Mouse (Mus musculus) cerebellum, adult 9-11 months (tissue): ENCODE data around the gene Dpp10.

Source experiments
- DNase-seq: peaks from one replicate; pipeline ENCODE4 v3.0.0; 2022

Dpp10 gene

DNA sequence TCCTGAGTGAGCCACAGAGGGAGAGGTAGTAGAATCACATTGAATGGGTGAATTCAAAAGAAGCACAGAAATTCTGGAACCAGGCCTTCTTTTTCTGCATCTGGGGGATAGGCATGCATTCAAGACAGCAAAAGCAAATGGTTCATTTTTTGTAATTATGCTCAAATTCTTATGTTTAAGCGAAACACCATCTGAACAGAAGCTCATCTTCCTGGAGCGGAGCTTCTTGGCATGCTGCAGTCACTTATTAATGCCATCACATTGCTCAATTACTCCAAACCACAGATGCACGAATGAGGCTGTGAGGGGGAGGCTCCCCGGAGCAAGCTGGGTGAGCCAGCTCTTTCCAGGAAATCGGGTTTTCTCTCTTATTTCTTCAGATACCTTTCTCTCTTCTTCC, 142.7 kb downstream of the Dpp10 start:
- DNase-seq = peak; percentile 16

DNA sequence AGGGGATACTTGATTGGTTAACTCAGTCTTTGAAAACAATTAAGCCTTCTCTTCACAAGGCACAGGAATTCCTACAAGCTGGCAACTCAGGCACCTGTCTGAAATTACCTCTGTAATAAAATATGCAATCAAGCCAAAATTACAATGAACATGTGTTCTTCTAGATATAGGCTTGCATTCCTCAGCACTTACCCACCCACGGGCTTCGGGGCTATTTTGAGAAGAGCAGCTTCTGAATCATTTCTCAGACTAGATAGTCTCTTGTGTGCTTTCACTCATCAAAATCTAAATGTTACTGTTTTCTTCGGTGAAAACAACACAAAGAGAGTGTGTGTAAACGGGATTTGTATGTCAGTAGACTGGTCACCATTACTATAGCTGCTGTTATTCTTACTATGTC, 144.1 kb downstream of the Dpp10 start:
- no peak for DNase-seq

DNA sequence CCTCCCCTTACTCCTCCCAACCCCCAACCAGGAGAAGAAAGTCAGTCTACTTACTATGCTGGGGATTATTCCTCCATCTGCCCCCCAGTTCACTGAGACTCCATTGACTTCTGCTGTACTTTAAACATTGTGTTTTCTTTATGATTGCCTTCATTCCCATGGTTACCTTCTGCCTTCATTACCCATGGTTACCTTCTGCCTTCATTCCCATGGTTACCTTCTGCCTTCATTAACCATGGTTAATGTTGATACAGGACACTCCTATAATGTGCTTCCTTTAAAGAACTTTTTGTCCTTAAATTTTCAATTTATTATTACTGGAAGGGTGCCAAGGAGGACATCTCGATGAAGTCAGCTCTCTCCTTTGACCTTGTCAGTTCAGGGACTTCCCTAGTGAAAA, 158.1 kb downstream of the Dpp10 start:
- DNase-seq = no peak

DNA sequence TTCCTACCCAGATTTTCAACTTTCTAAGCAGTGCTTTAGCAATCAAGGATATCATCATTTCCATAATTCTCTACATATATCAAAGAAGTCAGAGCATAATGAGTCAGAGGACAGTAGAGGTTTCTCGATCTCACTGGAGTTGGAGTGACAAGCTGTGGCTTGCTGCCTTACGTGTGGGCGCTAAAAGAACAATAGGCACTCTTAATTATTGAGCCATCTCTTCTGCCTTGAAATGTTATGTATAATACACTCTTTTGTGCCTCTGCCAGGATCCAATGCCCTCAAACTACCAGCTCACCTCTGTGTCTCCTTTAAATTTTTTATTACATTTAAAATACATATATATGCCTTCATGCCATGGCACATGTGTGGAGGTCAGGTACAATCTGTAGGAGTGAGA, 198.5 kb downstream of the Dpp10 start:
- DNase-seq = no peak

DNA sequence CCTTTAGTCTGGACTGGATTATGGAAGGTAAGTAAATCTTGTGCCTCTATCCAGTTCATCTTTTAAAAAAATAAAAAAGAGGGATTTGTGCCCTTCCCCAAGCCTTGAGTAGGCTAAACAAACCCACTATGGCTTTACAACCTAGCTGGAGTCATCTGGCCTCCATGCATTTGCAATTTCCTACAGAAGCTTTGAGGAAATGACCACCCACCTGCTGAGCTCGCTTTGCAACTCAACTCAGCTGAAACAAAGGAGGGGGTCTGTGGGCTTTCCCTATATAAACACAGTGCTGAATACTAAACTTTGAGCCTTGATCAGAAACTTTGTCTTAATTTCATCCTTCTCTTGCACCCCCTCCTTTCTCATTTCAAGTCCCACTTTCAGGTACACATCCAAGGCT, 244.2 kb downstream of the Dpp10 start:
- DNase-seq = no peak

DNA sequence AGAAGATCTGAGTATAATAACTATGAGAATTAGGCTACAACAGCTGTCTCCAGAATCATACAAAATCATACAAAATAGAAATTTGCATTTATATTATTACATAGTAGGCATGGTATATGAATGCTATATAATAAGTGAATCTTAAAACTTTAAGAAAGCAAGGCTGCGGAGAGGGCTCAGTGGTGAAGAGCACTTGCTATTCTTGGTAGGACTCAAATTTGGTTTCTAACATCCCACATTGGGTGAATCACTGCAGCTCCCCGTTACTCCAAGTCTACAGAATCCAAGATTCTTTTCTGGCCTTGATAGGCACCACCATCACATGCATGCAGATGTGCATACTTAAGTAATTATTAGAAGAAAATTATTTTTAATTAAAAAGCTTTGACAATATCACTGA, 279.8 kb downstream of the Dpp10 start:
- no peak for DNase-seq

DNA sequence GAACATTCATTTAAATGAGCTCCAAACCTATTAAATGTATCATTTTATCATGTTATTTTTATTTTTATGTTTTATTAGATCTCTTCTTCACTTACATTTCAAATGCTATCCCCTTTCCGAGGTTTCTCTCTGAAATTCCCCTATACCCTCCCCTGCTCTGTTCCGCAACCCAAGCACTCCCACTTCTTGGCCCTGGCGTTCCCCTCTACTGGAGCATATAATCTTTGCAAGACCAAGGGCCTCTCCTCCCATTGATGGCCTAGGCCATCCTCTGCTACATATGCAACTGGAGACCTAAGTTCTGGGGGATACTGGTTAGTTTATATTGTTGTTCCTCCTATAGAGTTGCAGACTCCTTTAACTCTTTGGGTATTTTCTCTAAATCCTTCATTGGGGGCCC, 283.1 kb downstream of the Dpp10 start:
- no peak for DNase-seq

DNA sequence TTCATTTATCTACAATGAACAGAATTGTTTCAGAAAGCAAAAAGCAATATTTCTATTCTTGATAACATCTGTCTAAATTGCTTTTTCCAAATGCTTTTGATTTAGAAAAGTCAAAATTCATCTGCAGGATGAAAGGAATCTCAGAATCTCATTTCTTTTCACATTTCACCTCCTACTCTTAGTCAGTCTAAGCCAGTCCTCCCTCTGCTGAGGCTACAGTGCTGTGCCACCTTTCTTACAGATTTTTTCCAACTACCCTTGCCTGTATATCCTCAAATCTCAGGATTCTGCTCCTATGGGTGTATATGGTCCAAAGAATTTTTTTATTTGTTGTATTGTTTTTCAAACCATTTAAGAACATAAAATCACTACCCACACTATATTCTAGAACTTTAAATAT, 289.3 kb downstream of the Dpp10 start:
- DNase-seq = no peak

DNA sequence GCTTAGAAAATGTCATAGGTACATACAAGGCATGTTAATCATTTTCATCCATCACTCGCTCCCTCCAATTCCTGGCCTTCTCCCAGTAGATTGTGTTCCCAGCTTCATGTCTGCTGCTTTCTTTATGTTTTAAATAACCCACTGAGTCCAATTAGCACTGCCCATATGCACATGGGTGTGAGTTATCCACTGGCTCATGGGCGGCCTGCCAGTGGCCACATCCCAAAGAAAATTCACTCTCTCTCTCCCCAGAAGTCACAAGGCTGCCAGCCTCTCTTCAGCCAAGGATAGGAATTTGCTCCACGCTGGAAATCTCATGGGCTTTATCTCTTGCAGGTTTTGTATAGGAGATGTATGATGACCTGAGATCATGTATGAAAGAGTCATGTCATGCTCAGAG, 338.1 kb downstream of the Dpp10 start:
- DNase-seq = peak; percentile 21

DNA sequence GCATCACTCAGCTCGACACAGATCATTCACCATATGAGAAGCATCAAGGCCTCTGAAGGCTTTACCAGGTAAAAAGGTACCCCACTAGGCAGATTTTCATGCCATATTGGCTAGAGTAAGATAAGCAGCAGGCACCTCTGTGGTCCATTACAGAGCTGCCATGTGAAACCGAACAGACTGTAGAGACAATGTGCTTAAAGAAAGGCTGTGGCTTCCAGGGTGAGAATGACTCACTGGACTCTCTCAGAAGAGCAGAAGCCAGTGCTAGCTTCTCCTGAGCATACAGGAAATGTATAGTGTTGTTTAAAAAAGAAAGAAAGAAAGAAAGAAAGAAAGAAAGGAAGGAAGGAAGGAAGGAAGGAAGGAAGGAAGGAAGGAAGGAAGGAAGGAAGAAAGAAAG, 386.9 kb downstream of the Dpp10 start:
- DNase-seq = peak; percentile 4

DNA sequence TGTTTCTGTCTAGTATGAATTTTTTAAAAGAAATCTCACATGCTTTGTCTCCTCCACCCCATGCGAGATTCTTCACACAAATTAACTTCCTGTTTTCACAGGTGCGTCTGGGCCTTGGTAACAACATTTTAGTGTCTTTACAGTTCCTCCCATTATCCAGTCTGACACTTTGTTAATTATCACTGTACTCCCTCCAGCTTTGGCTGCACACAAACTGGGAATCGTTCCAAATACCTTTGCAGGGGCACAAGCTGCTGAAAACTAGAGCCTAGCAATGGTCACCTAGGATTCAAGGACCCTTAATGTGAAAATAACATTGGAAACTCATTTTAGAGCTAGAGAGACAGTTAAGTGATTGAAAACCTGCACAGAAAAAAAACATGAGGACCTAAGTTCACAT, 388.8 kb downstream of the Dpp10 start:
- peak; percentile 5 for DNase-seq

DNA sequence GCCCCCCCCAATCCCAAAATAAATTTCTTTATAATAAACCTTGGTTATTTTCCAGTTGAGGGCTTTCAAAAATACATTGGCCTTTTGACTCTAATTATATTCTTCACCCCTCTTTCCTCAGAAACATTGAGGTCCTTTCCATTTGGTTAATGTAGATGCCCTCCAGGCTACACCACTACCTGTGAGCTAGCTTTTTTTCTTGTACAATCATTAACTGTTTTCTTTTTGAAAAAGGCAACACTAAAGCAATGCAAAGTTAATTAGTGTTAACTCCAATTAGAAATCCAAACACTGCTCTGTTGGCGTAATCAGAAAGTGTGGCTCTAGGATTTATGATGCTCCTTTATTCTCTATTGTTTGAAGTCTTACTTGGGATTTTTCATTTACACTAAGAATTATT, 407.5 kb downstream of the Dpp10 start:
- DNase-seq = no peak

DNA sequence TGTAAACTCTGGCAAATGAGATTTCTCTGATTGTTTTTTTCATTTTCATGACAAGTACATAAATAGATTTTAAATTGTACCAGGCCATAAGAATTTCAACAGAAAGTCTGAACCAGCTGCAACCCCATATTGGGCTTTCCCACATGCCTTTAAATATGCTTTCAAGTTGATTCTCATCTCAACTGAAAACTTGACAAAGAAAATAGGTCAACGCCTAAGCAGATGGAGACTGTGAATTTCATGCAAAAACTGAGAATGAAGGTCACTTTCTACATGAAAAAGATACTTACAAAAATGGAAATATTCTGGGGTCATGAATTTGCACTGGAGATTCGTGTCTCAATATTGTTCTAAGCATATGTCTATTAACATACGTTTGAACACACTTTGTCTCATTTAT, 417.1 kb downstream of the Dpp10 start:
- no peak for DNase-seq

DNA sequence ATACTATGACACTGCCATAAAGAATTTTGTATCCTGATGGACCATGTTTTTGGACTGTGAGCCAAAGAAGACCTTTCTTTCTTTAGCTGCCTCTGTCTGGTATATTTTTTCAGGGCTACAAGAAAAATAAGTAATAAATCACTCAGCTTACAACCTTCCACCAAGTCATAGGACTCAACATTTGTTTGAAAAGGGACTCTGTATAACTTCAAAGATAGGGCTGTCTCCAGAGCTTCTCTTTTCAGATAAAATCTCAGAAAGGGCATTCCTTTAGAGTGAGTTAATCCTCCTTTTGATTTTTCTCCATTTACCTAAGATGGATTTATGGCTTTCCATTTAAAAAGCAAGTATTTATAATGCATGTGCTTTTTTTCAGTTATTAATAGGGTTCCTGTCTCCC, 460.5 kb downstream of the Dpp10 start:
- no peak for DNase-seq

DNA sequence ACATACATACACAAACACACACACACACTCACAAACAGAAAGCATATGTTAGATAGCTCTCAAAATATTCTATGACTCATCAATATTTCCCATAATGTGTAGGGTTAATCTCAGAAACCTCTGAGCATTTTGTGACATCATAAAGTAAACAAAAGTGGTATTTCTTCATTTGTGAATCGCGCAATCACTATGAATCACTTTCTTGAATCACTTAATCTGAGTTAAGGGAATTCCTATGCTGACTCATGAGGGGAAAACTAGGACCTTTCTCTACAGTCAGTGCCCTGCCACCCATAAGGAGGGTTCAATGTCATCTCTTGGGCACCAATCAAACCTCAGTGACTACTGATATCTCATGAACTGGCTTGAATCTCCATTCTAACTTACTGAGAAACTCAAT, 465.2 kb downstream of the Dpp10 start:
- no peak for DNase-seq

DNA sequence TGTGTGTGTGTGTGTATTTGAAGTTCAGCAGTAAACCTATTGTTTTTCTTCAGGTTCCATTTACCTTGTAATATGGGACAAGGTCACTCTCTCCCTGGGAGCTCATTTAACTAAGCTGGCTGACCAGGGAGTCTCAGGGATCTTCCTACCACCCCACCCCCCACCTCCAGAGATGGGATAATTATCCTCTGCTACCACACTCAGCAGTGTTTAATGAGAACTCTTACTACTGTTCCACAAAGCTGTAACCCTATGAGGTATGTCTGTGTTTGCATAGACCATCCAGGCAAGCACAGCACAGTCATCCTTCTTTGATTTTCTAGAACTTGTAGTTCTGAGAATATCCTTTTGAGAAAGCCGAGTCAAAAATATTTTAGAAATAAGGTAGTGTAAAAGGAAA, 471.6 kb downstream of the Dpp10 start:
- no peak for DNase-seq

DNA sequence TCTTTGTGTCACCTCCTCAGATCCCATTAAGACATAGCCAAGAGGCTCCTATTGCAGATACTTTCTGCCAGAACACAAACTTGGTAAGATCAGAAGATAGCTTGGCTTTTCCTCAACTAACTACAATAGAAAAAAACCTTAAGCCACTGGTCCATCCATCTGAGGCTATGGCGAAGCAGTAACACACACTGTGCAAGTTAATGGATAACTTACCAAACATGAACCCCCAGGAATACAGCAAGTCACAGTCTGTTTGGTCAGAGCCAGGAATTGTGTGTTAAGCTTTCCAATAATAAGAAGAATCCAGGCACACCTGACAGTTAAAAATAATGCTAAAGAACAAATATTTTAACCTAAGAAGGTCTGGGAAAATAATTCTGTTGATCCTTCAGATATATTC, 502.9 kb downstream of the Dpp10 start:
- no peak for DNase-seq

DNA sequence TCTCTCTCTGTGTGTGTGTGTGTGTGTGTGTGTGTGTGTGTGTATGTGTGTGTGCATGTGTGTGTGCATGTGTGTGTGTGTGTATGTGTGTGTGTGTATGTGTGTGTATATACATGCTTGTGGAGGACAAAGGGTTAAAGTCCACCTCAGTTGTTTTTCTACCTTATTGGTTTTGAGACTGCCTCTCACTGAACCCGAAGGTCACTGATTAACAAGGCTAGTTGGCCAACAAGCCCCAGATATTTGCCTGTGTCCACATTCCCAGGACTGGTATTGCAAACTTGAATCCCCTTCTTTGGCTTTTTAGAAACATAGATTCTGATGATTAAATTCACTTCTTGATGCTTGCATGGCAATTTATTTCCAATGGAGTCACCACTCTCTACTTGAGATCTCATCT, 577.6 kb downstream of the Dpp10 start:
- no peak for DNase-seq

DNA sequence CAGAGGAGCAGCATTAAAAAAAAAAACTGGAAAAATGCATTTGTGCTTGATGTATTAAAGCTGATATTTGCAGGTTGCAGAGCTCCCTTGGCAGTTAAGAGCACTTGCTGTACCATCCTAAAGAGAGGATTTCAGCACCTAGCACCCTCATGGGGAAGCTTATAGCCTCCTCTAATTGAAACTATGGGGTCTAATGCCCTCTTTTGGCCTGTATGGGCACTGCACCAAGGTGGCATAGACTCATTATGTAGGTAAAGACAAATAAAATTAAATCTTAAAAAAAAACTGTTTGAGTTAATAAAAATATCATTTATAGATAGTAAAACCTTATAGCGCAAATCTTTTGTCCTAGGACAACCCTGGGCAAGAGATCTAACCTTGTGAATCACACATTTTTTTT, 631.2 kb downstream of the Dpp10 start:
- DNase-seq = no peak

DNA sequence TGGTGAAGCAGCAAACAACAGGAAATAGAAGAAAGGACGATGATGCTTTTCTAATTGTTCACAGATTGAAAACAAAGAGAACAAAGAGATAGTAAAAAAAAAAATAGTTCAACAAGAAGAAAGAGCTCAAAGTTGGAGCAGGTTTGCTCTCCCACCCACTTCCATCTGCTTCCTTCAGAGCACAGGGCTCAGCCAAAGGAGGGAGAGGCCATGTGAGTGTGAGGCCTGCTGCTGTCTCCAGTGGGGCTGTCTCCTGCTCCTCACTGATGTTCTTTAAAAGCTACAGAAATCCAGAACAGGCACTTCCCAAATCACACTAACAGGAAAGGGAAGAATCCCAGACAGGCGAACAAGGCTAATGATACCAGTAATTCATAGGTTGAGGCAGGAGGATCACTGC, 694.1 kb downstream of the Dpp10 start:
- DNase-seq = no peak

DNA sequence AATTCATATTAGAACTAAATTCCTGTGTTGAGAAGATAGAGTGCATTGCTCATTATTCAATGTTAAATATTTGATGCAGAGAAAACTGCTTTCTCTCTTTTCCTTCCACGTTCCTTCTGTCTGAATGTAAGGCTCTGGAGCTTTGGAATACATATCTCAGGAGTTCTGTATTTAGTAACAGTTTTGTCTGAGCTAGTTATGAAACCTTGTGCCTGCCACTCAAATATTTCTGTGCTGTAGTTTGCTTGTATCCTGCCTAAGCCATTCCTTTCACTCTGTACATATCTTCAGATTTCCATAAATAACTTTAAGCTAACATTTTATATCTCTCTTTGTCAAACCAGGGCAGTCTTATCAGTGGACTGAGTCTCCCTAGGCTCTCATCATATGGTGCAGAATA, 707.5 kb downstream of the Dpp10 start:
- DNase-seq = no peak

DNA sequence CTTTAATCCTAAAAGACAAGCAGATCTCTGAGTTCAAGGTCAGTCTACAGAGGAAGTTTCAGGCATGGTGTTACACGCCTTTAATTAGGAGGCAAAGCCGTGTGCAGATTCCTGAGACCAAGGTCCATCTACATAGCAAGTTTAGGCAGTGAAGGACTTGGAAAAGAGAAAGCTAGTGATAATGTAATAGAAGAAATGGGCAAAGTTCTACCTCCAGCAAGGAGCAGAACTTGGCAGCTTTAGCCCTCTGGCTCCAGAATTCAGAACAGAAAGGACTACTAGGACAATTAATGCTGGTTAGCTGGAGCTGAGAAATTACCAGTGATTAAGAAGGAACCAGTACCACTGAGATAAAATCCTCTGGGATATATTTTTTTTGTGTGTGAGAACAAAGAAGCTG, 728.5 kb downstream of the Dpp10 start:
- DNase-seq = no peak
